Mouse (Mus musculus) kidney, postnatal 0 days (tissue): ENCODE results near the gene Hipk4. TPM values are rescaled to one million over a fixed set of nuclear protein-coding genes. Genes with fewer than 3 reads are reported as not detected.

Source experiments
- ATAC-seq: fragments of 200-750 bp; cut with Nextera tagmentation; replicated peaks from 2 replicates; pipeline ENCODE4 v1.8.0; 2017; ENCODE audit warnings: low read depth, moderate number of reproducible peaks, moderate TSS enrichment, moderate library complexity; ENCODE audit not compliant: low FRiP score
- DNase-seq: peaks from one replicate; pipeline ENCODE4 v3.0.0-alpha.2; 2016; ENCODE audit warnings: low spot score
- H3K27ac ChIP-seq: fragments of 300-500 bp; sonication (generic); 2 replicates; pipeline ENCODE4 v1.5.1; 2014; ENCODE audit warnings: mild to moderate bottlenecking
- H3K27me3 ChIP-seq: fragments of 300-500 bp; sonication (generic); 2 replicates; pipeline ENCODE4 v1.6.1; 2014; ENCODE audit warnings: low read length, mixed read lengths; ENCODE audit not compliant: insufficient read depth
- H3K36me3 ChIP-seq: fragments of 300-500 bp; sonication (generic); 2 replicates; pipeline ENCODE4 v1.6.1; 2014; ENCODE audit warnings: low read length, mixed read lengths; ENCODE audit not compliant: insufficient read depth
- H3K4me1 ChIP-seq: fragments of 300-500 bp; sonication (generic); replicated peaks from 2 replicates; pipeline ENCODE4 v1.6.1; 2014; ENCODE audit warnings: antibody characterized with exemption, low read length, mixed read lengths; ENCODE audit not compliant: insufficient read depth
- H3K4me2 ChIP-seq: fragments of 300-500 bp; sonication (generic); 2 replicates; pipeline ENCODE4 v1.6.1; 2014; ENCODE audit warnings: mild to moderate bottlenecking, low read length, moderate library complexity, mixed read lengths
- H3K4me3 ChIP-seq: fragments of 300-500 bp; sonication (generic); replicated peaks from 2 replicates; pipeline ENCODE4 v1.5.1; 2014; ENCODE audit warnings: low read depth, low read length
- H3K9ac ChIP-seq: fragments of 300-500 bp; sonication (generic); 2 replicates; pipeline ENCODE4 v1.6.1; 2014; ENCODE audit warnings: low read depth, low read length
- H3K9me3 ChIP-seq: fragments of 300-500 bp; sonication (generic); replicated peaks from 2 replicates; pipeline ENCODE4 v1.6.1; 2016; ENCODE audit warnings: low read length, inconsistent platforms, mixed read lengths
- CTCF ChIP-seq: IDR thresholded peaks from 2 replicates; pipeline ENCODE4 v1.5.1; 2016; ENCODE audit warnings: antibody characterized with exemption, low read depth, mild to moderate bottlenecking, moderate library complexity
- WGBS: fragments of 180-500 bp; shearing (Covaris S2); extraction: QIAGEN DNeasy Blood & Tissue Kit; methylation state at CpG from one replicate; pipeline ENCODE4 v1.1.7; 2014; 5-methylcytosine and 5-hydroxymethylcytosine counted together
- polyA plus RNA-seq: library from polyadenylated mRNA; unstranded; fragments of >200 nt; fragmentation: Nextera tagmentation; extraction: Ambion mirVana; gene quantifications from 2 replicates; pipeline ENCODE4 v1.2.1, GENCODE M21; 2015

Hipk4 gene
- polyA plus RNA-seq, 1 experiment from 2014 or later, result 0.45 TPM

GRCm38 (mm10) chr7:27580380-27581174 lies 57.5 kb downstream of the Hipk4 start:
- H3K4me3 ChIP-seq, result no peak overlapping the region
- H3K4me1 ChIP-seq, result no peaks in the 10 kb centered on the region
- H3K27me3 ChIP-seq, result no peaks in the 10 kb centered on the region
- ATAC-seq (no peak), DNase-seq (no peak)
- no peak overlapping the region for H3K9ac ChIP-seq
- no peak overlapping the region for H3K27ac ChIP-seq
- 92% methylated on average over 14 of the region's 14 CpGs for WGBS
- no peaks in the 10 kb centered on the region for H3K9me3 ChIP-seq
- TF ChIP-seq CTCF, result no peak
- no peak overlapping the region for H3K4me2 ChIP-seq
- H3K36me3 ChIP-seq, result peaks cover 63% of the 10 kb centered on the region

Other genes starting within 250 kb of the Hipk4 start
- 41.7 and 43.8 TPM in 2 replicates for gene Ltbp4, start 185.6 kb upstream of the Hipk4 start, polyA plus RNA-seq
- gene Shkbp1, start 167.2 kb upstream of the Hipk4 start, polyA plus RNA-seq, result 34.1 and 40.2 TPM in 2 replicates
- 0.57 TPM in 1 of 2 replicates, not detected in the other for gene Gm20479, start 165.8 kb upstream of the Hipk4 start, polyA plus RNA-seq
- gene Sptbn4, start 75.6 kb upstream of the Hipk4 start, polyA plus RNA-seq, result 0.17 and 0.28 TPM in 2 replicates
- 33.4 and 40.1 TPM in 2 replicates for gene Blvrb, start 75.3 kb upstream of the Hipk4 start, polyA plus RNA-seq
- 24.0 and 25.3 TPM in 2 replicates for gene Sertad3, start 49.5 kb upstream of the Hipk4 start, polyA plus RNA-seq
- gene Sertad1, start 36.4 kb upstream of the Hipk4 start, polyA plus RNA-seq, result 41.6 and 44.3 TPM in 2 replicates
- 4.1 and 4.7 TPM in 2 replicates for gene Prx, start 23.9 kb upstream of the Hipk4 start, polyA plus RNA-seq
- 109 and 118 TPM in 2 replicates for gene Pld3, start 30.0 kb downstream of the Hipk4 start, polyA plus RNA-seq
- gene 2310022A10Rik, start 30.0 kb downstream of the Hipk4 start, polyA plus RNA-seq, result 20.1 and 20.9 TPM in 2 replicates
- 74.3 and 75.3 TPM in 2 replicates for gene Akt2, start 68.3 kb downstream of the Hipk4 start, polyA plus RNA-seq
- not detected in 2 replicates for gene Ttc9b, start 130.6 kb downstream of the Hipk4 start, polyA plus RNA-seq
- gene Map3k10, start 151.3 kb downstream of the Hipk4 start, polyA plus RNA-seq, result 5.0 and 6.8 TPM in 2 replicates
- gene Zfp607b, start 166.1 kb downstream of the Hipk4 start, polyA plus RNA-seq, result 2.9 and 3.2 TPM in 2 replicates
- 20.8 and 23.9 TPM in 2 replicates for gene Zfp60, start 208.1 kb downstream of the Hipk4 start, polyA plus RNA-seq